Mouse (Mus musculus) hematopoietic stem cell, adult 5-6 weeks (primary cell): ENCODE results near the gene Vps16. TPM values are rescaled to one million over a fixed set of nuclear protein-coding genes. Genes with fewer than 3 reads are reported as not detected.

Experiments used
- ATAC-seq, 2 experiments: fragments of 125-278 bp in 1 of 2; replicated peaks in 1 of 2; 2 replicates each; pipeline ENCODE4 v1.8.0; 2016 to 2017; ENCODE audit warnings: inconsistent platforms in 2 of 2, mild to moderate bottlenecking in 2 of 2, moderate number of reproducible peaks in 2 of 2, low read depth in 1 of 2, moderate TSS enrichment in 1 of 2; ENCODE audit not compliant: low FRiP score in 2 of 2, poor library complexity in 2 of 2, severe bottlenecking in 2 of 2, insufficient read depth in 1 of 2, low TSS enrichment in 1 of 2
- total RNA-seq: library from RNA; stranded (forward); fragments of 172-1452, 232-1000 nt; gene quantifications from 2 replicates; pipeline ENCODE4 v1.2.3, GENCODE M21; 2017

Vps16 gene
- total RNA-seq, 1 experiment from 2014 or later, result 127 TPM

DNA sequence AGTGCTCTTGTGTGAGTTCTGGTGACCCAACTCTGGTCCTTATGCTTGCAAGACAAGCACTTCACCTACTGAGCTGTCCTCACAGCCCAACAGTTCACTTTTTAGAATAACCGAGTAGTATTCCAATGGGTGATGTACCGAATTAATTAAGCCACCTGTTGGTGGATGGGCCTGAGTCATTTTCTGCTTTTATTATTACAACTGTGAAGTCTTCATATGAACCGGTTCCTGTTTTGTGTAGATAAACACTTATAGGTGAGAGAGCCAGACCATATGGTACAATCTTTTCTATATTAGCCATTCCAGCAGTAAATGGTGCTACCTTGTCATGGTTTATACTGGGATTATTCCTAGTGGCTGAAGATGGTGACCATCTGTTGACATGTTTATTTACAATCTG, 11.4 kb upstream of the Vps16 start:
- no peak for ATAC-seq

DNA sequence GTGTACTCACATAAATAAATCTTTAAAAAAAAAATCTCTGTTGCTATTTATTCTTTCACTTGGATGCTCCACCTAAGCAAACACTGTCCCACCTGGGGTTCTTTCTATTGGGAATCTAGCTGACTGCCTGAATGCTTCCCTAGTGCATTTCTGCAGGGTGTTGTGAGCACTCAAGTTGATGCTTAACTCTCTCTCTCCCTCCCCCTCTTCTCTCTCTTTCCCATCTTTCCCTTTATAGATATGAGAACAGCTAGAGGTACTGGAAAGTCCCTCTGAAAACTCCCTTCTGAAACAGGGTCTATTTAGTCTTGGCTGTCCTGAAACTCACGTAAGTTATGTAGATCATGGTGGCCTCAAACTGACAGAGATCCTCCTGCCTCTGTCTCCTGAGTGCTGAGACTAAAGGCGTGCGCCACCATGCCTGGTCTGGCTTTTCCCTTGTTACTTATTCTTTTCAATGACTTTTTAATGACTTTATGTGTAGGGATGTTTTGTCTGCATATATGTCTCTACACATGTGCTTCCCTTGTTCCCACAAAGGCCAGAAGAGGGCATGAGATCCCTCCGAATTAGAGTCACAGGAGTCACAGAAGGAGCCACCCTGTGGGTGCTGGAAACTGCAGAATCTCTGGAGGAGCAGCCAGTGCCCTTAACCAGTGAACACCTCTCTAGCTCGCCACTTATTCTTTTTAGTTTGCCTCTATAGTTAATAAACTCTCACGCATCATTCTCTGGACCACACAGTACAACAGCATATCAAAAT, 9.9 kb upstream of the Vps16 start:
- no peak for ATAC-seq

DNA sequence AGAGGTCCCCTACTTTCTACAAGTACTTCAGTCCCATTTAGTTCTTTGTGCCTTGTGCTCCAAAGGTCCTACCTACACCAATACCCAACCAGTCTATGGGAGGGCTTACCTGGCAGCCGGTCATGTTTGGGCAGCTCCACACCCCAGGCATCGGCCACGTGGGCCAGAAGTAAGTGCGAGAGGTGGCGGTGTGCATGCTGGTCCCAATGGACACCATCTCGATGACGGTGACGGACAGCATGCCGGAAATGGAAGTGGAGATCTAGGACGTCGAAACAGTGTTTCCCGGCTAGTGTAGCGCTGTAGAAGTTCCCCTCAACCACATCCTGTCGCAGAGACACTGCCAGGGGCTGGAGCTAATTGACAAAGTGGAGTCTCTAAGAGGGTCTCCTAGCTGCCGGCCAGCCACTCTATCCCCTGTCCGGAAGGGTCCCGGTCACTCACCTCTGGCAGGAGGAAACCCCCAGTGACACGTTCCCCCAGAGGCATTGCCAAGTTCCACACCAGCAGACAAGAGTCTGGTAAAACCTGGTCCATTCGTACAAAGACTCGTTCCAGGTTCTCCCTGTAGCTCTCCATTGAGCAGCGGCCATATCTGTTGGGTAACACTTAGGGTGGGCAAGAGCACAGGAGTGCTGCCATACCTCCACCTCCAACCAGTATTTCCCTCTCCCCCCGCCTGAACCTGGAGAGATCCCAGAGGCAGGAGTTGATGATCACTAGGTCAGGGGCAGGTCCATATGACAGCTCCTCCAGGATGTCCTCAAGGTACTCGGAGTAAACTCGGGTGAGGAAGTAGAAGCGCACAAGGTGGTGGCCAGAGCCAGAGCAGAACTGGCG, 2.1 kb upstream of the Vps16 start:
- no peak for ATAC-seq

DNA sequence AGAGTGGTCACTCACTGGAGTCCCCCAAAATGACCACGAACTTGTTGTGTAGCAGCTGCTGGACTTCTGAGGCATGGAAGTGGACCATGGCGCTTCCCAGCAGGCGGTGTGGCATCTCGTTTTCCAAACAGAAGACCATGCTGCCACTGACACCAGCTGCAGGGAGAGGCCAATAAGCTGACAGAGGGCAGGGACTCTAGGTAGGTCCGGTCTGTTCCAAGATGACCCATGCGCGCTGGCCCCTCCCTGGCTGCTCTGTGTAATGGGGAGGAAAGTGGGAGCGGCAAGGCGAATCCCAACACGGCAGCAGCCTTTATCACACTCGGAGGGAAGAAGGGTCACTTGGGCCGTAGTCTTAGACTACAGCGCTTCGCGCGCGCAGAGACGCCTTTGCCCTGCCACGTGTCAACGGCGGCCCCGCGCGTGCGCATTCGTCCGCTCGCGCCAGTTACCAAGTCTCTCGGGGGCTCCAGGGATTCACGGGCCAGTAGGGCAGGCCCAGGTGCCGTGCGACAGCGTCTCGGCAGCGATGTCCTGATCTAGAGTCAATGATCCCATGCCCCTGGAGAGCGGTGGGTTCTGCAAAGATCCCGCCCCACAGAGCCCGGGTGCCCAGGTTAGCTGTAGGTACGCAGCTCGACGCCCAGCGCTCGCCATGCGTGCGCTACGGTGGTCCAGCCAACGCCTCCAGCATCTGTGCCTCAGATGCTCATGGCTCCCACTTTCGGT, 578 bp upstream of the Vps16 start:
- peak in 1 of 2 experiments; percentile 46; a peak in 3 of 4 replicates for ATAC-seq

DNA sequence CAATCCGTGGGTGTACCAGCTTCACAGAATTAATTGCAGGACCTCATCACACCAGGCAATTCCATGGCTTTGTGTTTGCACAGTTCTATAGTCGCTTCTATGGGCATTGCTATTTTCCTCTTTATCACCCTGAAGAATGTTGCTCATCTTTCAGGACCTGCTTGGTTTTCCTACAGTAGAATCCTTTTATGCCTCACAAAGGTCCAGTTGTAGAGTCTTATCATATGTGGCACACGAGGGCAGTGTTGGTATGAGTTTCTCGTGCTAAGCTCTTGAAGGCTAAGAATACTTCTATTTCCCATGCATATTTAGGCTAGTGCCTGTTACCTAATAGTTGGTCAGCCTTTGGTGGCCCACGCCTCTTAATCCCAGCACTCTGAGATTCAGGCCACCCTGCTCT, 973 bp downstream of the Vps16 start:
- no peak for ATAC-seq

DNA sequence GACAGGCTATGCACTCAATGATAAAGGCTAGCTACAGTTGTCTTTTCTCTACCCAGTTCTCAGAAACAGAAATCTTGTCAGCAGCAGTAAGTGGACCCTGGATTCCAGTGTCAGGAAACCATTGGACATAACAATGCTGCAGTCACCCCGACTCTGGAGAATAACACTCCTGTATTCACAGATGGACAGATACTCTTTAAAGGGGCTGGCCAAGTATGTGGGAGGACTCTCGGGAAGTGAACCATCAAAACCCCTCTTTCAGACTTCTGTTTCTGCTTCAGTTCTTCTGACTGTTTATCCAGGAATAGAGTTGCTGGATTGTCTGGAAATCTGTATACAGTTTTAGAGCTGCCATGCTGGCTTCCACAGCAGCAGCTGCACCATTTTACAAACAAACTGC, 5.7 kb downstream of the Vps16 start:
- no peak for ATAC-seq

DNA sequence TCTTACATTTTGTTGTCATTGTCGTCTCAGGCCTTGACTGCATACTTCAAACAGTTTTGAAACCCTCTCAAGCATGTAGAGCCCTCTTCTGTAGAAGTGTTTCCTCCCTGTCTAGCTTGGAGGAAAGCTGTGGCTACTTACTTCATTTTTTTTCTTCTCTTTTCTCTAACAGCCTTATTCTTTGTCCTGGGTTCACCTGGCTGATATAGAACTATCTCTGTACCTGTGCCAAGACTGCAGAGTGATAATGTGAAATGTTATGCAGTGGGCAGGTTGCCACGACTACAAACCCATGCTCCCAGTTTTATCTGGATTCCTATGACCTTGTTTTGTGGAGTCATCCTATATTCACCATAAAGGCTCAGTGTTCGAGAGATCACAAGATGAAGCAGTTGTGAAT, 6.3 kb downstream of the Vps16 start:
- ATAC-seq, result no peak

DNA sequence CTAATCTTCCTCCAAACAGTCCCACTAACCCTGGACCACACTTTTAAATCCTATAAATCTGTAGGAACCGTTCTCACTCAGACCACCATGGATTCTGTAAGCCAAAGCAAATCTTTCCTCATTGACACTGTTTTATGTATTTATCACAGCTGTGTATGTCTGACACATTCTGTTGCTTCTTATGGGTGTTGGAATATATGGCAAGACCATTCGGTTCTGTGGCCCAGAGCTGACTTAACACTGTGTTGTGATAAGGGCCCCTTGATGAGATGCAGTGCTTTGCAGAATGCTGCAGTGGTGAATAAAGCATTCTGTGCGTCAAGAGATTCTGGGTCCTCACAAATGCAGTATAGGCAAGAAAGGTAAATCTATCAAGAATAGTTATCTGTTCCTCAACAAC, 8.0 kb downstream of the Vps16 start:
- no peak for ATAC-seq

DNA sequence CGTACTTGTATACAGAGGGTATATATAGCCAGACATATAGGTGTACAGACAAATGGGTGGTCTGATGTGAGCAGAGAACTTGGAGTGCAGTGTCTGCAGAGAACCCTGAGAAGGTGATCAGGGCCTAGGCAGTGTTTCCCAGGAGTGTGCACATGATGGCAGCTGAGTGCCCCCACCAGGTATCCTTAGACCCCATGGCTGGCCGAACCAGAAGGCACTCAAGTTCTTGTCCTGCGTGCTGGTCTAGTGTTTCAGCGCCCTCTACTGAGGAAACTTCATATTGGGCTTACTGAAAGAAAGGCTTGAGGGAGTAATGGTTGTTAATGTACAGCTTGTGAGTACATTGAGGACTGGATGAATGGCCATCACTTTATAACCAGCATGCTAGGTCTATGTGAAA, 9.0 kb downstream of the Vps16 start:
- peak; percentile 42 to 48; a peak in 1 of 4 replicates for ATAC-seq

DNA sequence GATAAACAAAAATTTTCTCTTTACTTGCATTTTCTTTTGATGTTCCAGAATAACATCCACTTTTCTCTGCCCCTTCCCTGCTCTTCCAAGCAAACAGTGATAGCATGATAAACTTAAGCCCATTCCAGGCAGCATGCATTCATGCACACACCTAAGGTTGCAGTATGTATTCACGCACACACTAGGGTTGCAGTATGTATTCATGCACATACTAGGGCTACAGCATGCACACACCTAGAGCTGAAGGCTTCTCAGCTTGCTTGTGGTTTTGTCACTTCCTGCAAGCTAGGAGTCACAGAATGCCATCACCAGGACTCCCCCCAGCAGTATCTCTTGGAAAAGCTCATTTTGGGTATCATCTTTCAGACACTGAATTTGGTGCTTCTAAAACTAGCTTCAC, 12.6 kb downstream of the Vps16 start:
- ATAC-seq, result no peak

DNA sequence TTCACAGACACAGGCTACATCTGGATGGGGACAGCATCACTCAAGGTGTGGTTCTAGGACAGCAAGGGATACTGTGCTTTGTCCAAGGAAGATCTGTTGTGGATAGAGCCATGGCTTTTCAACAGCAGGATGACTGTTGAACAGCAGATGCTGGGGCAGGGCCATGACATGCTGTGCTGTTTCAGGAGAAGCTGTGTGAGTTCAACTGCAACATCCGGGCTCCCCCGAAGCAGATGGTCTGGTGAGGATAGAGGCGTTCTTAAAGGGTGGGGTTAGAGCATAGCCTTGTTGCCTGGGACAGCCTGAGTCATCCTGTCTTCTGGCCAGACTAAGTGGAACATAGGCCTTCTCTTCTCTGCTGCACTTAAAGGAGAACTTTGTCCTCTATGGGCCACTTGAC, 14.7 kb downstream of the Vps16 start:
- no peak for ATAC-seq

DNA sequence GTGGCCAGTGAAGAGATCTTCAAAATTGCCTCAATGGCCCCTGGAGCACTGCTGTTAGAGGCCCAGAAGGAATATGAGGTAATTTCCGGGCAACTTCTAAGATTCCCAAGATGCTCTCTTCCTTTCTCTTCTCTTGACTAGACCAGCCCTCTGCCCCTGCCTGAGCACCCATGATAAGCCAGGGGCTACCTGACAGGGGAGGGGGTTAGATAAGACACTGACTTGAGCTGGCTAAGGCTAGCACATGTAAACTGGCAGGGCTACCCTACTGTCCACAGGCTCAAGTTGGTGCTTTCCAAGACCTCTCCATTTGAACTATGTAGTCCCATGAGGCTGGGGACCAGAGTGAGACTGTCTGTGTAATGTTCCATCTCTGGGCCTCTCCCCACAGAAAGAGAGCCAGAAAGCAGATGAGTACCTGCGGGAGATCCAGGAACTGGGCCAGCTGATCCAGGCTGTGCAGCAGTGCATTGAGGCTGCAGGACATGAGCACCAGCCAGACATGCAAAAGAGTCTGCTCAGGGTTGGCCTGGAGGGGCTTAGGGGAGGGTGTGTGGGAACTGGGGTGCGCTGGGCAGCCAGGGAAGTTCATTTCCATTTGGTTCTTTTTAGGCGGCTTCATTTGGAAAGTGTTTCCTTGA, 15.8 kb downstream of the Vps16 start:
- no peak for ATAC-seq

DNA sequence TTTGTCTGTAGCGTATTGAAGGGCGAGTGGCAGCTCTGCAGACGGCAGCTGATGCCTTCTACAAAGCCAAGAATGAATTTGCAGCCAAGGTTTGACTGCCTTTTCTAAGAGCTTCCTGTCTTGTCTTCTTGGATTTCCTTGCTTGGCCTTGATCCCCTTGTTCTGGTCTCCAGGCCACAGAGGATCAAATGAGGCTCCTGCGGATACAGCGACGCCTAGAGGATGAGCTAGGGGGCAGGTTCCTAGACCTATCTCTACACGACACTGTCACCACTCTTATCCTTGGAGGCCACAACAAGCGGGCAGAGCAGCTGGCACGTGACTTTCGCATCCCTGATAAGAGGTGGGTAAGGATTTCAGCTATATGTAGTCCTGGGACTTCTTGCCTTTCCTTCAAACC, 18.0 kb downstream of the Vps16 start:
- ATAC-seq, result no peak

DNA sequence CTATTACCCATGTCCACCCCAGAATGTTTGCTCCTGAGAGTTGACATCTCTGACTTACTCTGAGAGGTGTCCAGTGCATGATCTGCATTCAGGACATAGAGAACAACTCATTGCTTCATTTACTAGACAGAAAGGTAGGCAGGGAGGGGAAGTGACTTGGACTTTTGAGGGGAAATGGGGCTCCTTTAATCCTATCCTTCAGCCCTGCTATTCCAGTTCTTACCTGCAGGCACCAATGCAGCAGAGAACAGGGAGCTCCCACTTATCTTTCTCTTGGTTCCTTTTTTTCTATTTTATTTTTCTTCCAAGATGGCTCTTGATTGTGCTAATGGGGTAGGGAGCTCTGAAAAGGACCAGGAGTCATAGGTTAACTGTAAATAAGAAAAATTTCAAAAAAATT, 24.3 kb downstream of the Vps16 start:
- ATAC-seq, result no peak

DNA sequence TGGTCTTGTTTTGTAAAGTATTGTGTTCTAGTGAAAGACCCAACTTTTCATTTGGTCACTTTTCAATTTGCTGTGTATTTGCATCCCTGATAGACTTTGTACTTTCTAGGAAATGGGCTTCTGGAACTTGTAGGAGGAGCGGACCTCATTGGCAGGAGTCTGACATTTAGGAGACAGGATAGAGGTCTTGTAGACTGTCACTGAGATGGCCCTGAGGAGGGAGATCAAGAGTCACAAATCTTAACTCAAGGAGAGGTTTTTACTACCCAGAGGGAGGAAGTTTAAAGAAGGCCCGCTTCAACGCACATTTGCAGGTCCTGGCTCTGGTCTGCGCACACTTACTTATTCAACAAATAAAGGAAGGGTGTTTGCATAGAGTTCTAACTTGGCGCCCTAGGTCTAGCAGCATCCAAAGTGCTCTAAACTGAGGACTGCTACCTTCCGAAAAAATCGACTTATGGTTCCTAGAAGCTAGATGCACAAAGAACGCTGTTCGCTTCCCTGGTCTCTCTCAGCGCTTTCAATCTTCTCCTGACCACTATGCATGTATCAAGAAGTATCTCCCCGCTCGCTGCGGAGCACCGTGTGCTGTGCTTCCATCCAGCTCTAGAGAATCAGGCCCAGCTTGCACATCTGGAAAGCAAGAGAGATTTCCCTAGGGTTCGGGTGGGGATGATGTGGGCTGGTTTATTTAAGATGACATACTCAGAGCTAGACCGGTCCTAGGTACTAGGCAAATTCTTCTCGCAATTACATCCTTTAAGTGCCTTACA, 25.1 kb downstream of the Vps16 start:
- 0 out of 4 replicates have a peak, but pooled peaks of 1 of the 2 experiments have one; percentile 11 for ATAC-seq

DNA sequence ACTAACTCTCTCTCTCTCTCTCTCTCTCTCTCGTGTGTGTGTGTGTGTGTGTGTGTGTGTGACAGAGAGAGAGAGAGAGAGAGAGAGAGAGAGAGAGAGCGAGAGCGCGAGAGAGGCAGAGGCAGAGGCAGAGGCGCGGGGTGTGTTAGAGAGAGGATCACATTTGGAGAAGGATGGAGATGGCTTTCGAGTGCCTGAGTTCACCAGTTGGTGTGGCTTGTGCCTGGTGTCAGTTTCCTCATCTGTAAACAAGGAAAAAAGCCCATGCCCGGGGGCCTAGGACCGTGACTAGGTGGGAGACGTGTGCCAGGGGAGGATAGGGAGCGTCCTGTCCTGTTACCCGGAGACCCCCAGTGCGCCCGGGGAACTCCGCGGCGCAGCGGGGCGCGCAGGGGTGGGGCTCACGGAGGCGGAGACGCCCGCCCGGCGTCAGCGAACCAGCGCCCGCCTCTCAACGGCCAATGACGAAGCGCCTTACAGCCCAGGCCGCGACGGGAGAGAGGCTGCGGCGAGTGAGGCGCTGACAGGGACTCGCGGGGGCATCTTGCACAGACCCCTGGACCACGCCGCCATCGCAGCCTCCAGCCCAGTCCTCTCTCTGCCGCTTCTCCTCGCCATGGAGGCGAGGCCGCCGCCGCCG, 25.8 kb downstream of the Vps16 start, which contains the start of gene Ptpra:
Ptpra (plus strand) TSS at position 485 of the 640 bp plus-strand sequence.
- ATAC-seq, result peak; percentile 88 to 96
